Mouse (Mus musculus) kidney, adult 8-10 months (tissue): ENCODE data around the gene Gtf2ird2.

Experiments used
- DNase-seq, 2 experiments: peaks; one replicate each; pipeline ENCODE4 v3.0.0; 2022

Gene Gtf2ird2

GRCm38 (mm10) chr5:134271421-134271820 lies 87.6 kb downstream of the Gtf2ird2 start:
- peak; percentile 71 to 79 for DNase-seq

GRCm38 (mm10) chr5:134272761-134273160 lies 88.9 kb downstream of the Gtf2ird2 start:
- peak; percentile 39 to 70 for DNase-seq

DNA sequence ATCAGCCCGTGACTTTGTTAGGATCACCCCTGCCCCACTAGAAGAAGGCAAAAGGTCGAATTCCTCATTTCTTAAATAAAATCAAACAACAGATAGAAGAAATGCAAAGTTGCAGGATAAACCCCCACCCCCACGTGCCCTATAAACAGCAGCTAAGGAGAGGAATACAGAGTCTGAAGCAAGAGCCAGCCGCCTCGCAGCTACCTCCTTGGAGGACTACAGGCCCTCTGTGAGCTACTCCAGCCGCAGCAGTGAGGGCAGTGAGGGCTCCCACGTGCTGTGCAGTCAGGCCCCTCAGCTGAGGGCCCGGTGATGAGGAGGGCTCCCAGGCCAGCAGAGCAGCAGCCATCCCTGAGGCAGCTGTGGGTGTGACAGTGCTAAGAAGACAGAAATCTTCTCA lies 89.9 kb downstream of the Gtf2ird2 start:
- peak; percentile 31 to 55 for DNase-seq
